Mouse (Mus musculus) forebrain, embryonic 12.5 days (tissue): Measurements from ENCODE around the gene Foxp1. TPM values are rescaled to one million over a fixed set of nuclear protein-coding genes. Genes with fewer than 3 reads are reported as not detected.

Experiments
- ATAC-seq: fragments of 200-750 bp; cut with Nextera tagmentation; 2 replicates; pipeline ENCODE4 v1.8.0; 2017; ENCODE audit warnings: moderate TSS enrichment; ENCODE audit not compliant: low FRiP score
- H3K27ac ChIP-seq: fragments of 300-500 bp; sonication (generic); 2 replicates; pipeline ENCODE4 v1.5.1; 2016; ENCODE audit warnings: mild to moderate bottlenecking
- H3K27me3 ChIP-seq: fragments of 300-500 bp; sonication (generic); 2 replicates; pipeline ENCODE4 v1.6.1; 2016; ENCODE audit warnings: mild to moderate bottlenecking
- H3K36me3 ChIP-seq: fragments of 300-500 bp; sonication (generic); replicated peaks from 2 replicates; pipeline ENCODE4 v1.6.1; 2016; ENCODE audit warnings: mild to moderate bottlenecking
- H3K4me1 ChIP-seq: fragments of 300-500 bp; sonication (generic); 2 replicates; pipeline ENCODE4 v1.6.1; 2016
- H3K4me2 ChIP-seq: fragments of 300-500 bp; sonication (generic); 2 replicates; pipeline ENCODE4 v1.6.1; 2016; ENCODE audit warnings: mild to moderate bottlenecking, moderate library complexity
- H3K4me3 ChIP-seq: fragments of 300-500 bp; sonication (generic); replicated peaks from 2 replicates; pipeline ENCODE4 v1.5.1; 2016; ENCODE audit warnings: mild to moderate bottlenecking
- H3K9ac ChIP-seq: fragments of 300-500 bp; sonication (generic); 2 replicates; pipeline ENCODE4 v1.6.1; 2016; ENCODE audit warnings: mild to moderate bottlenecking
- H3K9me3 ChIP-seq: fragments of 300-500 bp; sonication (generic); 2 replicates; pipeline ENCODE4 v1.6.1; 2016
- WGBS: fragments of 180-500 bp; shearing (Covaris S2); methylation state at CpG from one replicate; pipeline ENCODE4 v1.1.7; 2016; 5-methylcytosine and 5-hydroxymethylcytosine counted together
- polyA plus RNA-seq: library from polyadenylated mRNA; unstranded; fragments of >200 nt; fragmentation: Nextera tagmentation; extraction: Ambion mirVana; gene quantifications from 2 replicates; pipeline ENCODE4 v1.2.1, GENCODE M21; 2016

Gene Foxp1
- polyA plus RNA-seq, 1 experiment from 2014 or later = 77.3 TPM

- H3K4me2 ChIP-seq = no peak overlapping the region
- 88% methylated on average over 7 of the region's 7 CpGs for WGBS
- H3K4me1 ChIP-seq = no peaks in the 10 kb centered on the region
- H3K36me3 ChIP-seq = no peaks in the 10 kb centered on the region
- ATAC-seq = no peak
- no peak overlapping the region for H3K4me3 ChIP-seq
- no peaks in the 10 kb centered on the region for H3K9me3 ChIP-seq
- no peaks in the 10 kb centered on the region for H3K27me3 ChIP-seq
- no peak overlapping the region for H3K27ac ChIP-seq
- H3K9ac ChIP-seq = no peak overlapping the region
Measured at GRCm38 (mm10) chr6:99053111-99053510, 469.4 kb downstream of the Foxp1 start.

- no peaks in the 10 kb centered on the region for H3K4me1 ChIP-seq
- H3K27me3 ChIP-seq = no peaks in the 10 kb centered on the region
- no peaks in the 10 kb centered on the region for H3K9me3 ChIP-seq
- H3K9ac ChIP-seq = no peak overlapping the region
- no peak overlapping the region for H3K4me2 ChIP-seq
- H3K27ac ChIP-seq = no peak overlapping the region
- no peaks in the 10 kb centered on the region for H3K36me3 ChIP-seq
- H3K4me3 ChIP-seq = no peak overlapping the region
- no peak for ATAC-seq
Measured at GRCm38 (mm10) chr6:99051724-99052123, 470.8 kb downstream of the Foxp1 start.

- no peaks in the 10 kb centered on the region for H3K4me1 ChIP-seq
- no peaks in the 10 kb centered on the region for H3K36me3 ChIP-seq
- no peak overlapping the region for H3K4me2 ChIP-seq
- H3K9ac ChIP-seq = no peak overlapping the region
- H3K4me3 ChIP-seq = no peak overlapping the region
- no peaks in the 10 kb centered on the region for H3K9me3 ChIP-seq
- H3K27me3 ChIP-seq = no peaks in the 10 kb centered on the region
- H3K27ac ChIP-seq = no peak overlapping the region
- WGBS = 86% methylated on average over 3 of the region's 3 CpGs
- ATAC-seq = no peak
Measured at GRCm38 (mm10) chr6:99050288-99051006, 472.1 kb downstream of the Foxp1 start.

- Histone ChIP-seq H3K9me3 (no peaks in the 10 kb centered on the region), H3K4me3 (no peak overlapping the region), H3K9ac (no peak overlapping the region), H3K36me3 (no peaks in the 10 kb centered on the region), H3K27me3 (no peaks in the 10 kb centered on the region), H3K4me1 (no peaks in the 10 kb centered on the region), H3K27ac (no peak overlapping the region), H3K4me2 (no peak overlapping the region)
- ATAC-seq = no peak
- 83% methylated on average over 5 of the region's 5 CpGs for WGBS
Measured at GRCm38 (mm10) chr6:99047322-99047721, 475.2 kb downstream of the Foxp1 start.

- no peak overlapping the region for H3K9ac ChIP-seq
- H3K27me3 ChIP-seq = no peaks in the 10 kb centered on the region
- H3K4me1 ChIP-seq = no peaks in the 10 kb centered on the region
- H3K36me3 ChIP-seq = no peaks in the 10 kb centered on the region
- H3K4me3 ChIP-seq = no peak overlapping the region
- no peak overlapping the region for H3K4me2 ChIP-seq
- ATAC-seq = no peak
- H3K27ac ChIP-seq = no peak overlapping the region
- 93% methylated on average over 5 of the region's 5 CpGs for WGBS
- no peaks in the 10 kb centered on the region for H3K9me3 ChIP-seq
Measured at GRCm38 (mm10) chr6:99045845-99046788, 476.4 kb downstream of the Foxp1 start.

GRCm38 (mm10) chr6:99043932-99044664 lies 478.4 kb downstream of the Foxp1 start:
- Histone ChIP-seq H3K4me1 (peaks cover 3% of the 10 kb centered on the region; the same call in 1 of the 2 replicates), H3K4me3 (no peak overlapping the region), H3K4me2 (no peak overlapping the region), H3K27ac (no peak overlapping the region), H3K27me3 (no peaks in the 10 kb centered on the region), H3K36me3 (no peaks in the 10 kb centered on the region), H3K9me3 (no peaks in the 10 kb centered on the region), H3K9ac (no peak overlapping the region)
- WGBS = 91% methylated on average over 12 of the region's 12 CpGs
- ATAC-seq = no peak

- Histone ChIP-seq H3K36me3 (no peaks in the 10 kb centered on the region), H3K27ac (no peak overlapping the region), H3K27me3 (no peaks in the 10 kb centered on the region), H3K4me2 (no peak overlapping the region), H3K9me3 (no peaks in the 10 kb centered on the region), H3K4me1 (peaks cover 3% of the 10 kb centered on the region; the same call in 1 of the 2 replicates), H3K9ac (no peak overlapping the region), H3K4me3 (no peak overlapping the region)
- 79% methylated on average over 7 of the region's 7 CpGs for WGBS
- ATAC-seq = no peak
Measured at GRCm38 (mm10) chr6:99043226-99043625, 479.3 kb downstream of the Foxp1 start.

- Histone ChIP-seq H3K27me3 (no peaks in the 10 kb centered on the region), H3K27ac (no peak overlapping the region), H3K36me3 (no peaks in the 10 kb centered on the region), H3K9ac (no peak overlapping the region), H3K4me3 (no peak overlapping the region), H3K9me3 (no peaks in the 10 kb centered on the region), H3K4me1 (peaks cover 3% of the 10 kb centered on the region; the same call in 1 of the 2 replicates), H3K4me2 (no peak overlapping the region)
- WGBS = 66% methylated on average over 6 of the region's 6 CpGs
- no peak for ATAC-seq
Measured at GRCm38 (mm10) chr6:99042175-99042954, 480.2 kb downstream of the Foxp1 start.

GRCm38 (mm10) chr6:99038977-99039376 lies 483.5 kb downstream of the Foxp1 start:
- Histone ChIP-seq H3K9me3 (no peaks in the 10 kb centered on the region), H3K4me2 (no peak overlapping the region), H3K9ac (no peak overlapping the region), H3K36me3 (no peaks in the 10 kb centered on the region), H3K4me3 (no peak overlapping the region), H3K27me3 (no peaks in the 10 kb centered on the region), H3K27ac (no peak overlapping the region), H3K4me1 (peaks cover 3% of the 10 kb centered on the region; the same call in 1 of the 2 replicates)
- ATAC-seq = no peak
- 77% methylated on average over 2 of the region's 2 CpGs for WGBS

- Histone ChIP-seq H3K4me2 (no peak overlapping the region), H3K27ac (no peak overlapping the region), H3K27me3 (no peaks in the 10 kb centered on the region), H3K9ac (no peak overlapping the region), H3K9me3 (no peaks in the 10 kb centered on the region), H3K4me3 (no peak overlapping the region), H3K4me1 (peaks cover 8% of the 10 kb centered on the region; the same call in 1 of the 2 replicates), H3K36me3 (no peaks in the 10 kb centered on the region)
- ATAC-seq = no peak
- WGBS = 80% methylated on average over 8 of the region's 8 CpGs
Measured at GRCm38 (mm10) chr6:99035459-99036375, 486.8 kb downstream of the Foxp1 start.

- no peak for ATAC-seq
- Histone ChIP-seq H3K9ac (no peak overlapping the region), H3K4me2 (no peak overlapping the region), H3K4me1 (peaks cover 14% of the 10 kb centered on the region), H3K4me3 (no peak overlapping the region), H3K36me3 (no peaks in the 10 kb centered on the region), H3K27ac (no peak overlapping the region), H3K9me3 (no peaks in the 10 kb centered on the region), H3K27me3 (no peaks in the 10 kb centered on the region)
- WGBS = 42% methylated on average over 6 of the region's 6 CpGs
Measured at GRCm38 (mm10) chr6:99033062-99033461, 489.5 kb downstream of the Foxp1 start.
